Mouse (Mus musculus) intestine, embryonic 16.5 days (tissue): ENCODE data around the gene Gigyf2. TPM values are rescaled to one million over a fixed set of nuclear protein-coding genes. Genes with fewer than 3 reads are reported as not detected.
A peak's percentile ranks its signal among the peaks of the same experiment; 100 is the strongest.

Experiments used
- ATAC-seq: fragments of 200-750 bp; cut with Nextera tagmentation; 2 replicates; pipeline ENCODE4 v1.8.0; 2017; ENCODE audit warnings: moderate TSS enrichment, moderate library complexity
- H3K27ac ChIP-seq: fragments of 300-500 bp; sonication (generic); 2 replicates; pipeline ENCODE4 v1.5.1; 2014; ENCODE audit warnings: mild to moderate bottlenecking, low read length
- H3K27me3 ChIP-seq: fragments of 300-500 bp; sonication (generic); replicated peaks from 2 replicates; pipeline ENCODE4 v1.6.1; 2014; ENCODE audit warnings: low read length, control low read depth, mixed read lengths; ENCODE audit not compliant: control insufficient read depth, insufficient read depth
- H3K36me3 ChIP-seq: fragments of 300-500 bp; sonication (generic); 2 replicates; pipeline ENCODE4 v1.6.1; 2014; ENCODE audit warnings: low read length, control low read depth; ENCODE audit not compliant: control insufficient read depth, insufficient read depth
- H3K4me1 ChIP-seq: fragments of 300-500 bp; sonication (generic); 2 replicates; pipeline ENCODE4 v1.6.1; 2014; ENCODE audit warnings: low read length, control low read depth, mixed read lengths; ENCODE audit not compliant: control insufficient read depth, insufficient read depth
- H3K4me2 ChIP-seq: fragments of 300-500 bp; sonication (generic); 2 replicates; pipeline ENCODE4 v1.6.1; 2014; ENCODE audit warnings: low read depth, low read length, control low read depth
- H3K4me3 ChIP-seq: fragments of 300-500 bp; sonication (generic); 2 replicates; pipeline ENCODE4 v1.5.1; 2014; ENCODE audit warnings: mild to moderate bottlenecking, low read length
- H3K9ac ChIP-seq: fragments of 300-500 bp; sonication (generic); 2 replicates; pipeline ENCODE4 v1.6.1; 2014; ENCODE audit warnings: low read depth, low read length
- H3K9me3 ChIP-seq: fragments of 300-500 bp; sonication (generic); 2 replicates; pipeline ENCODE4 v1.6.1; 2016; ENCODE audit warnings: low read length, control low read depth; ENCODE audit not compliant: control insufficient read depth
- WGBS: fragments of 180-500 bp; shearing (Covaris S2); extraction: QIAGEN DNeasy Blood & Tissue Kit; methylation state at CpG from one replicate; pipeline ENCODE4 v1.1.7; 2014; 5-methylcytosine and 5-hydroxymethylcytosine counted together
- polyA plus RNA-seq: library from polyadenylated mRNA; unstranded; fragments of >200 nt; fragmentation: Nextera tagmentation; extraction: Ambion mirVana; gene quantifications from 2 replicates; pipeline ENCODE4 v1.2.1, GENCODE M21; 2015

Gigyf2 gene
- polyA plus RNA-seq, 1 experiment from 2014 or later, result 39.1 TPM

- H3K4me3 ChIP-seq, result no peak overlapping the region
- H3K27me3 ChIP-seq, result no peaks in the 10 kb centered on the region
- WGBS, result 87% methylated on average over 8 of the region's 8 CpGs
- H3K9ac ChIP-seq, result no peak overlapping the region
- no peak overlapping the region for H3K4me2 ChIP-seq
- no peaks in the 10 kb centered on the region for H3K4me1 ChIP-seq
- no peaks in the 10 kb centered on the region for H3K9me3 ChIP-seq
- no peak overlapping the region for H3K27ac ChIP-seq
- H3K36me3 ChIP-seq, result no peaks in the 10 kb centered on the region
- no peak for ATAC-seq
Observed at GRCm38 (mm10) chr1:87313843-87314570, 12.8 kb upstream of the Gigyf2 start.

GRCm38 (mm10) chr1:87315431-87315830, 11.4 kb upstream of the Gigyf2 start:
- Histone ChIP-seq H3K4me3 (no peak overlapping the region), H3K36me3 (no peaks in the 10 kb centered on the region), H3K27me3 (no peaks in the 10 kb centered on the region), H3K9me3 (peaks cover 3% of the 10 kb centered on the region), H3K27ac (no peak overlapping the region), H3K4me2 (no peak overlapping the region), H3K9ac (no peak overlapping the region), H3K4me1 (no peaks in the 10 kb centered on the region)
- 86% methylated on average over 2 of the region's 2 CpGs for WGBS
- ATAC-seq, result no peak

GRCm38 (mm10) chr1:87315894-87316293, 10.9 kb upstream of the Gigyf2 start:
- Histone ChIP-seq H3K9me3 (peaks cover 6% of the 10 kb centered on the region), H3K9ac (no peak overlapping the region), H3K27ac (no peak overlapping the region), H3K36me3 (no peaks in the 10 kb centered on the region), H3K27me3 (no peaks in the 10 kb centered on the region), H3K4me1 (no peaks in the 10 kb centered on the region), H3K4me2 (no peak overlapping the region), H3K4me3 (no peak overlapping the region)
- no peak for ATAC-seq
- WGBS, result 64% methylated on average over 2 of the region's 2 CpGs

- WGBS, result 47% methylated on average over 3 of the region's 3 CpGs
- no peaks in the 10 kb centered on the region for H3K4me1 ChIP-seq
- ATAC-seq, result peak; percentile 53; the same call in 1 of the 2 replicates
- no peak overlapping the region for H3K4me2 ChIP-seq
- no peaks in the 10 kb centered on the region for H3K36me3 ChIP-seq
- H3K27ac ChIP-seq, result no peak overlapping the region
- H3K4me3 ChIP-seq, result no peak overlapping the region
- H3K9me3 ChIP-seq, result peaks cover 10% of the 10 kb centered on the region
- H3K27me3 ChIP-seq, result no peaks in the 10 kb centered on the region
- no peak overlapping the region for H3K9ac ChIP-seq
Observed at GRCm38 (mm10) chr1:87316672-87317071, 10.1 kb upstream of the Gigyf2 start.

GRCm38 (mm10) chr1:87321071-87321470, 5.7 kb upstream of the Gigyf2 start:
- Histone ChIP-seq H3K9ac (no peak overlapping the region), H3K4me3 (no peak overlapping the region), H3K27ac (no peak overlapping the region), H3K36me3 (no peaks in the 10 kb centered on the region), H3K4me2 (no peak overlapping the region), H3K27me3 (no peaks in the 10 kb centered on the region), H3K9me3 (peaks cover 10% of the 10 kb centered on the region), H3K4me1 (no peaks in the 10 kb centered on the region)
- WGBS, result 12% methylated on average over 1 of the region's 1 CpGs
- ATAC-seq, result no peak

- Histone ChIP-seq H3K27ac (no peak overlapping the region), H3K9ac (no peak overlapping the region), H3K9me3 (peaks cover 10% of the 10 kb centered on the region), H3K36me3 (no peaks in the 10 kb centered on the region), H3K27me3 (no peaks in the 10 kb centered on the region), H3K4me2 (no peak overlapping the region), H3K4me3 (no peak overlapping the region), H3K4me1 (no peaks in the 10 kb centered on the region)
- 94% methylated on average over 3 of the region's 3 CpGs for WGBS
- no peak for ATAC-seq
Observed at GRCm38 (mm10) chr1:87322778-87323177, 4.0 kb upstream of the Gigyf2 start.

- Histone ChIP-seq H3K4me2 (no peak overlapping the region), H3K4me3 (no peak overlapping the region), H3K27ac (no peak overlapping the region), H3K27me3 (no peaks in the 10 kb centered on the region), H3K36me3 (0 out of 2 replicates have a peak, but pooled peaks cover under 1% of the 10 kb centered on the region), H3K9ac (no peak overlapping the region), H3K9me3 (peaks cover 10% of the 10 kb centered on the region), H3K4me1 (peaks cover 5% of the 10 kb centered on the region; the same call in 1 of the 2 replicates)
- ATAC-seq, result no peak
Observed at GRCm38 (mm10) chr1:87324649-87325048, 2.1 kb upstream of the Gigyf2 start.

- ATAC-seq, result peak; percentile 88
- H3K4me2 ChIP-seq, result peak overlapping the region; percentile 66
- no peaks in the 10 kb centered on the region for H3K27me3 ChIP-seq
- H3K9ac ChIP-seq, result peak overlapping the region; percentile 99
- peaks cover 5% of the 10 kb centered on the region; the same call in 1 of the 2 replicates for H3K4me1 ChIP-seq
- H3K4me3 ChIP-seq, result peak overlapping the region; percentile 99
- peaks cover 3% of the 10 kb centered on the region; the same call in 1 of the 2 replicates for H3K36me3 ChIP-seq
- no peaks in the 10 kb centered on the region for H3K9me3 ChIP-seq
- under 1% methylated on average over 46 of the region's 53 CpGs for WGBS
- peak overlapping the region; percentile 91 for H3K27ac ChIP-seq
Observed at GRCm38 (mm10) chr1:87327165-87327861, 515 bp downstream of the Gigyf2 start.

GRCm38 (mm10) chr1:87331774-87332173, 5.0 kb downstream of the Gigyf2 start:
- Histone ChIP-seq H3K4me2 (no peak overlapping the region), H3K27ac (no peak overlapping the region), H3K4me1 (peaks cover 5% of the 10 kb centered on the region; the same call in 1 of the 2 replicates), H3K9ac (no peak overlapping the region), H3K4me3 (no peak overlapping the region), H3K36me3 (peaks cover 3% of the 10 kb centered on the region; the same call in 1 of the 2 replicates), H3K9me3 (no peaks in the 10 kb centered on the region), H3K27me3 (no peaks in the 10 kb centered on the region)
- 93% methylated on average over 4 of the region's 4 CpGs for WGBS
- ATAC-seq, result no peak
